In the genomic region with DNA sequence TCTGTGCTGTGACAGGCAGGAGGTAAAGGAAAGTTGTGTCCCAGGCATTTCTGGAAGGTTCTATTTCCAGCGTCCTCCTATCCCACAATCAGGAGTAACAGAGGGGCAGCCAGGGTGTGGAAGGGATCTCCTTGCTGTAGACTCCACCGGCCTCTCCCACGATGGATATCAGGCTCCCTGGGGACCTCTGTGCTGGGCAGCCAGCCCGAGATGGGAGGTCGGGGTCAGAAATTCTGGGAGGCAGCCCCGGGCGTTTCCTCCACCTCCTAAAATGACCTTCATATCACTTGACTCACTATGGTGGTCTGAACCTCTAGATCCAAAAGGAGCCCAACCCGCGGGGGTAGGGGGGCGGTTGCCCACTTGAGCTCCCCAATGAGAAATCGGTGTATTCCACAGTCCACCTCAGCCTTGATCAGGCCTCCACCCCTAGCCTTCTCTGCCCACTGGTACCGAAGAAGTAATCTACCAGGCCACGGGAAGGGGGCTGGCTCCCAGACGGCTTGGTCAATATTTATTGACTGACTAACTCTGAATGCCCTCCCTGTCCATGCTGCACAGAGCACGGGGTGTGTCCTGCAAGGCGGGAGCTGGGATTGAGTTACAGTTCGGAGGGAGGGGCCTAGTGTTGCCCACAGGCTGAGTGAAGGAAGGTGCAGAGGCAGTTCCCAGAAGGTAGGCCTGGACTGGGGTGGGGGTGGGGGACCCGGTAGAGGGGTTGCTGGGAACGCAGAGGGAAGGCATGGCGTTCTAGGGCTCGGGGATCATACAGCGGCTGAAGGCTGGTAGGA, we compare ENCODE assay signal across 8 mouse cellular contexts. TPM values are rescaled to one million over a fixed set of nuclear protein-coding genes. Genes with fewer than 3 reads are reported as not detected.
DNase-seq lines count a peak whose midpoint lies in the region; ATAC-seq and TF ChIP-seq lines count a peak whose summit lies in the region.

A gene (plus strand): TSS at position 625 of the 791 bp plus-strand sequence.

- TF ChIP-seq EP300 in liver, postnatal 0 days (IDR thresholded peaks at IDR 0.05; ENCODE audit: low read depth): no peak

- peak within 1 kb of the TSS; percentile 73 for H3K4me2 ChIP-seq in embryonic facial prominence, embryonic 15.5 days (replicated peaks)
- peak within 1 kb of the TSS; percentile 76 for H3K4me2 ChIP-seq in intestine, embryonic 15.5 days (replicated peaks)
- H3K4me2 ChIP-seq in liver, postnatal 0 days (ENCODE audit: low read depth, low read length): peak within 1 kb of the TSS; percentile 65

- H3K9ac ChIP-seq in embryonic facial prominence, embryonic 15.5 days: peak within 1 kb of the TSS; percentile 16; the same call in 1 of the 2 replicates
- H3K9ac ChIP-seq in intestine, embryonic 15.5 days: peak within 1 kb of the TSS; percentile 44
- H3K9ac ChIP-seq in liver, postnatal 0 days (replicated peaks): peak within 1 kb of the TSS; percentile 49

- peaks cover 16% of the 10 kb centered on the region; the same call in 1 of the 2 replicates for H3K27me3 ChIP-seq in heart, embryonic 10.5 days (ENCODE audit: insufficient read depth, poor library complexity, severe bottlenecking)
- no peaks in the 10 kb centered on the region for H3K27me3 ChIP-seq in embryonic facial prominence, embryonic 15.5 days
- H3K27me3 ChIP-seq in intestine, embryonic 15.5 days (replicated peaks): no peaks in the 10 kb centered on the region
- 0 out of 2 replicates have a peak, but pooled peaks cover 4% of the 10 kb centered on the region for H3K27me3 ChIP-seq in liver, postnatal 0 days (ENCODE audit: insufficient read depth, low read length)

- H3K36me3 ChIP-seq in heart, embryonic 10.5 days: no peaks in the 10 kb centered on the region
- no peaks in the 10 kb centered on the region for H3K36me3 ChIP-seq in embryonic facial prominence, embryonic 15.5 days
- no peaks in the 10 kb centered on the region for H3K36me3 ChIP-seq in intestine, embryonic 15.5 days
- no peaks in the 10 kb centered on the region for H3K36me3 ChIP-seq in liver, postnatal 0 days (replicated peaks; ENCODE audit: insufficient read depth, low read length)

- intact Hi-C loops in left cerebral cortex, postnatal 25 days (cut with DNase I): no loop called here

- ATAC-seq in embryonic facial prominence, embryonic 15.5 days (ENCODE audit: insufficient number of reproducible peaks, low FRiP score, low TSS enrichment, low read depth): peak; percentile 85
- peak; percentile 91 for ATAC-seq in intestine, embryonic 15.5 days
- ATAC-seq in liver, postnatal 0 days: peak; percentile 92
- ATAC-seq in neutrophil, adult 5-6 weeks (ENCODE audit: extremely low read depth, insufficient number of reproducible peaks, low FRiP score, poor library complexity, severe bottlenecking): no peak

- peak within 1 kb of the TSS; percentile 86 for H3K27ac ChIP-seq in heart, embryonic 10.5 days
- H3K27ac ChIP-seq in embryonic facial prominence, embryonic 15.5 days (replicated peaks): peak within 1 kb of the TSS; percentile 28
- H3K27ac ChIP-seq in intestine, embryonic 15.5 days: no peak within 1 kb of the TSS
- peak within 1 kb of the TSS; percentile 22; the same call in 1 of the 2 replicates for H3K27ac ChIP-seq in liver, postnatal 0 days (ENCODE audit: low read depth)

- H3K4me1 ChIP-seq in heart, embryonic 10.5 days: peaks cover 58% of the 10 kb centered on the region
- H3K4me1 ChIP-seq in embryonic facial prominence, embryonic 15.5 days: peaks cover 28% of the 10 kb centered on the region
- H3K4me1 ChIP-seq in intestine, embryonic 15.5 days (replicated peaks): peaks cover 28% of the 10 kb centered on the region
- peaks cover 22% of the 10 kb centered on the region for H3K4me1 ChIP-seq in liver, postnatal 0 days (ENCODE audit: insufficient read depth)

- TF ChIP-seq CTCF in liver, postnatal 0 days (IDR thresholded peaks at IDR 0.05; ENCODE audit: low read depth): no peak

- WGBS in heart, embryonic 10.5 days: 10% methylated on average over 22 of the region's 22 CpGs
- WGBS in embryonic facial prominence, embryonic 15.5 days: 15% methylated on average over 22 of the region's 22 CpGs
- WGBS in intestine, embryonic 15.5 days: 12% methylated on average over 22 of the region's 22 CpGs
- 18% methylated on average over 22 of the region's 22 CpGs for WGBS in liver, postnatal 0 days (ENCODE audit: insufficient replicate concordance)

- H3K4me3 ChIP-seq in heart, embryonic 10.5 days: peak within 1 kb of the TSS; percentile 61
- H3K4me3 ChIP-seq in embryonic facial prominence, embryonic 15.5 days (replicated peaks): peak within 1 kb of the TSS; percentile 43
- H3K4me3 ChIP-seq in intestine, embryonic 15.5 days (replicated peaks): peak within 1 kb of the TSS; percentile 43
- peak within 1 kb of the TSS; percentile 29 for H3K4me3 ChIP-seq in liver, postnatal 0 days (ENCODE audit: low read depth, low read length)

- DNase-seq in heart, embryonic 10.5 days (ENCODE audit: low spot score): no peak
- DNase-seq in heart, adult 9 months (ENCODE audit: low spot score in 2 of 2): no peak
- peak; percentile 64 for DNase-seq in liver, postnatal 0 days
- no peak for DNase-seq in left cerebral cortex, postnatal 25 days (ENCODE audit: low spot score in 2 of 2)
- no peak for DNase-seq in layer of hippocampus, postnatal 25 days (ENCODE audit: extremely low spot score in 1 of 2, low spot score in 1 of 2)

- no peaks in the 10 kb centered on the region for H3K9me3 ChIP-seq in heart, embryonic 10.5 days
- no peaks in the 10 kb centered on the region for H3K9me3 ChIP-seq in embryonic facial prominence, embryonic 15.5 days (replicated peaks)
- H3K9me3 ChIP-seq in intestine, embryonic 15.5 days: no peaks in the 10 kb centered on the region
- H3K9me3 ChIP-seq in liver, postnatal 0 days (ENCODE audit: low read length): no peaks in the 10 kb centered on the region

RNA-seq across cellular contexts. Expression of the gene that starts here (rescaled TPM):
- polyA plus RNA-seq in heart, embryonic 10.5 days (2016; fragmentation: Nextera tagmentation; extraction: Ambion mirVana): 19.1 and 23.1 TPM in 2 replicates
- polyA plus RNA-seq in embryonic facial prominence, embryonic 15.5 days (2015; fragmentation: Nextera tagmentation; extraction: Ambion mirVana): 17.1 and 19.0 TPM in 2 replicates
- 16.1 and 17.2 TPM in 2 replicates for polyA plus RNA-seq in intestine, embryonic 15.5 days (2015; fragmentation: Nextera tagmentation; extraction: Ambion mirVana)
- polyA plus RNA-seq in liver, postnatal 0 days (2015; fragmentation: Nextera tagmentation; extraction: Ambion mirVana): 8.3 and 9.3 TPM in 2 replicates
- total RNA-seq in neutrophil, adult 5-6 weeks (2017): 22.9 and 26.4 TPM in 2 replicates
- total RNA-seq in left cerebral cortex, postnatal 25 days (2021): 1 to 10 TPM; 3.3 to 6.0 TPM
- total RNA-seq in layer of hippocampus, postnatal 25 days (2021): 1 to 10 TPM; 1.0 to 1.1 TPM
